Mouse (Mus musculus) granulocyte monocyte progenitor cell, adult 5-6 weeks (primary cell): ENCODE results near the gene Zfp553. TPM values are rescaled to one million over a fixed set of nuclear protein-coding genes. Genes with fewer than 3 reads are reported as not detected.
"Not testable (repeated sequence)": the region's sequence is repeated elsewhere in the genome, so short reads cannot be mapped to it uniquely, and the experiment has no call there.

Source experiments
- ATAC-seq: replicated peaks from 2 replicates; pipeline ENCODE4 v1.8.0; 2016; ENCODE audit warnings: mild to moderate bottlenecking, moderate TSS enrichment, inconsistent platforms; ENCODE audit not compliant: poor library complexity, severe bottlenecking
- total RNA-seq, 2 experiments: library from RNA; stranded (forward) in 1 of 2; stranded (reverse) in 1 of 2; fragments of 200-712, 200-1000 nt in 1 of 2; fragments of >200 nt in 1 of 2; fragmentation: Nextera tagmentation in 1 of 2; gene quantifications; 2 replicates each; pipeline ENCODE4 v1.2.3; 2014 to 2017

The Zfp553 gene
- total RNA-seq, 2 experiments from 2014 or later, result 6.0 to 11.4 TPM

DNA sequence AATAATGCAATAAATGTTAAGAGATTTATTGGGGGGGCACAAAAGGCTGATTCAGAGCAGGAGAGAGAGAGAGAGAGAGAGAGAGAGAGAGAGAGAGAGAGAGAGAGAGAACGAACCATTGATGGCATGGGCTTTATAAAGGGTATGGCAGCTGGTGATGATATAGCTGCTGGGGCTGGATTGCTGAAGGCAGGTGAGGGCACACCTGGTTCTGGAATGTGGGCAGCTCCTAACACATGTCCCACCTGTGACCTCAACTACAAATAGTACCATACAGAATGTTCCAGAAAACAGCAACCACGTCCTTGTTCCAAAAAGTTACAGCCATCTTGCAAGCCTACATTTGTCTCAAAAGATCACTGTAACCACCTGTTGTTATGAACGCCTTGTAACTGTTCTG, 1.5 kb upstream of the Zfp553 start:
- no peak for ATAC-seq

DNA sequence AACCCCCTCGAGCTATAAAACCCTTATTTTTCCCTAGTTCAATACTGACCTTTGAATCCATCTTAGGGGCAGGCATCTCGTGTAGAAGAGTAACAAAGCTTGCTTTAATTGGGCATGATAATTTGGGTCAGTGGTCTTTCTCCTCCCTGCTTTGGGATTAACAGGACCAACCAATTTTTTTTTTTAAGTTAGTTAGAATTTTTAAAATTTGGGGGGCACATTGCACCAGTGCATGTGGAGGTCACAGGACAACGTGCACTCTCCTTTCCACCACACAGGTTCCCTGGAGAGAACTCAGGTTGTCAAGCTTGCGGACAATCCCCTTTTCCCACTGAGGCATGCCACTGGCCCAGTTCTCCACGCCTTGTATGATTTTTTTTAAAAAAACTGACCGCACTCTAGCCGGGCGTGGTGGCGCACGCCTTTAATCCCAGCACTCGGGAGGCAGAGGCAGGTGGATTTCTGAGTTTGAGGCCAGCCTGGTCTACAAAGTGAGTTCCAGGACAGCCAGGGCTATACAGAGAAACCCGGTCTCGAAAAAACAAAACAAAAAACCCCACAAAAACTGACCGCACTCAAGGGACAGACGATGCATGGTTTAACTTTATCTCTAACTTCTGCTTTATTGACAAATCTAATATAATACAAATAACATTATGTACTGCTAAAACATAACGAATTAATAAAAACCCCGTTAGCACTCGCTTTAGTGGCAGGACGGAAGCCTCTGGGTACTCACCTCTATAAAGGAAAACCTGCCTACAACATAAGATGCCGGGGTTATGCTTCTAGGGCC, 837 bp upstream of the Zfp553 start:
- ATAC-seq, result no peak

DNA sequence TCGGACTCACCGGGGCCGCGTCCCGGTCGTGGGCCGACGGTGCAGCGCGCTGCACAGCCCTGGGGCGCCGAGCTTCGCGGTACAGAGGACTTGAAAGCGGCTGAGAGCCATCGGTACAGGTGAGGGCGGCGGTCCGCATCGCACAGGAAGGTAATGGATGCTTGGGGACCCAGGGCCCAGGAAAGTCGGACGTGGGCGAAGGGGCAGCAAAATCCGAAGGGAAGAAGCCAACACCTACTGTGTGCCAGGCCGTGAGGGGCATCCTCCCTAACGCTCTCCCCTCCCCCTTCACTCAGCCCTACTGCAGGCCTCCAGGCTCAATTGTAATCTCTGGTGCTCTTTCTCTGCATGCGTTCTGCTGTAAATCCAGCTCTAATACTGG, 498 bp downstream of the Zfp553 start:
- ATAC-seq, result 0 out of 2 replicates have a peak, but pooled peaks have one; percentile 5

DNA sequence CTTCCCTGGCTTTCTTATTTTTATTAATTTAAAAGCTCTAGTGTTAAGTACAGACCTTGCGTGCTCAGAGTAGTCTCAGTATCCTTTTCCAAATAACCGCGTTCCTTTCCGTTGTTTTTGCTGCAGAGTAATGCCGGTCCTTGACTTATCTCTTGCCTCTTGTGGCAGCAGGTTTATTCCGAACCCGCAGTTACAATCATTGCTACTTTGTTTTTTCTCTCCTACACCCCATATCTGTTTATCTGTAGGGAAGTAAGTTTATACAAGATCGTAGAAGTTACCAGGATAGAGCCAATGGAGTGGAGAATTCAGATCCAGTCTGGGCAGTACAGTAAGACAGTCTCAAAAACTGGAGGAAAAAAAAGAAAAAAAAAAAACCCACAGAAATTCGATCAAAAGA, 904 bp downstream of the Zfp553 start:
- no peak for ATAC-seq

DNA sequence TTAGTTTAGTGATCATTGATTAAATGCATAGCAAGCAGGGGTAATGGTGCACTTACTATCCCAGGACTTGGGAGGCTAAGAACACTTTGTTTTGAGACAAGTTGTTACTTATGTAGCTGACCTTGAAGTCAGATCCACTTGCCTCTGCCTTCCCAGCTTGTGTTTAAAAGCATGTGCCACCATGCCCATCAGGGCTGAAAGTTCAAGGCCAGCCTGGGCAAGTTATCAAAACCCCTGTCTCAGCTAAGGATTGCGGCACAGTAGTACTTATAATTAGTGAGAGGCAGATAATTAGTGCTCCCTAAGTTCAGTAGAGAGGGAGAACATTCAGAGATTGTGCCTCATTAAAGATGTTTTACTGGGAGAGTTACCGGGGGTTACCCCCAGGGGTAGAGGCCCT, 1.9 kb downstream of the Zfp553 start:
- ATAC-seq, result no peak

DNA sequence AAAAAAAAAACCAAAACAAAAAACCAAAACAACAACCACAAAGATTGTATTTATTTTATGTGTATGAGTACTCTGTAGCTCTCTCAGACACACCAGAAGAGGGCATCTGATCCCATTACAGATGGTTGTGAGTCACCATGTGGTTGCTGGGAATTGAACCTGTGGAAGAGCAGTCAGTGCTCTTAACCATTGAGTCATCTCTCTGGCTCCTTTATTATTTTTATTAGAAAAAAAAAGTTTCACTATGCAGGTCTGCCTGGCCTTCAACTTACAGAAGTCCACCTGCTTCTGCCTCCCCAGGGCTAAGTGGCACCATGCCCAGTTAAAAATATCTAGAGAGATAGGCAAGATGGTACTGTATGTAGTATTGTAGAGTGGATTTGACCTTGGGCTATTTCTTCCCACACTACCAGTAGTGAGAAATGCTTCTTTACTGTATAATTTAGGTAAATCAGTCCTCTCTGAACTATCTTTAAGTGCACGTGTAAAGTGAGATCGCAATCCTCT, 10.6 kb downstream of the Zfp553 start:
- no peak for ATAC-seq

DNA sequence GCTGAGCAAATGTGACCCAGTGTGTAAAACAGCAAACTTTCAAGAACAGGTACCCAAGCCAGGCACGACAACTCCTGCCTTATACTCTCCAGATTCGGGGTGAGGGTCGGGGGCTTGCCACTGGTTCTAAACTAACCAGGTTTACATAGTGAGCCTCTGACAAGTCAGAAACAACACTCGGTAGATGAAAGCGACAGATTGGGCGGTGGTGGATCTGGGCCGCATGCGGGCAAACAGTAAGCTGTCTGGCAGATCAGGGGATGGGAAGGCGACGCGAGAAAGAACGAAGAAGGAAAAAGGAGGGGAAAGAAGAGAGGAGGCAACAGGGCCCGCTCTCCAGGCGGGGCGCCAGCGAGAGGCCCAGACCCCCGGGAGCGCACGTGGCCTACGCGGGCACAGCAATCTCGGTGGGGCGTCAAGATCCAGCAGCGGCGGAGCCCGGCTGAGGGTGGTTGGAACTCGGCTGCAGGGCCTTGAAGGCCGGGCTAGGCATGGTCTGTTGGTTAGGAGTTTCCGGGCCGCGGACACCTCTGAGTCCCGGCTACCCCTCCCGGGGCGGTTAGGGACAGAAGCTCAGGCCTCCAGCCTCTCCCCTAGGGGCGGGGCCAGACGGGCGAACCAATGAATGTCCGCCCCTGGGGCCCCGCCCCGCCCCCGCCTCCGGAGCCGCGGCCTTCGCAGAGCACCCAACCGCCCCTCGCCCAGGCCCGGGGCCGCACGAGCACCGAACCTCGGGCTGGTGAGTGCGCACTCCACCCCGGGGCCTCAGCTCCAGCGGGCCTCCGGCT, 11.2 kb downstream of the Zfp553 start, which contains the start of gene Zfp771:
Gene Zfp771, plus strand, starts transcription at position 405 of the 788 bp plus-strand sequence.
- ATAC-seq, result peak; percentile 93

DNA sequence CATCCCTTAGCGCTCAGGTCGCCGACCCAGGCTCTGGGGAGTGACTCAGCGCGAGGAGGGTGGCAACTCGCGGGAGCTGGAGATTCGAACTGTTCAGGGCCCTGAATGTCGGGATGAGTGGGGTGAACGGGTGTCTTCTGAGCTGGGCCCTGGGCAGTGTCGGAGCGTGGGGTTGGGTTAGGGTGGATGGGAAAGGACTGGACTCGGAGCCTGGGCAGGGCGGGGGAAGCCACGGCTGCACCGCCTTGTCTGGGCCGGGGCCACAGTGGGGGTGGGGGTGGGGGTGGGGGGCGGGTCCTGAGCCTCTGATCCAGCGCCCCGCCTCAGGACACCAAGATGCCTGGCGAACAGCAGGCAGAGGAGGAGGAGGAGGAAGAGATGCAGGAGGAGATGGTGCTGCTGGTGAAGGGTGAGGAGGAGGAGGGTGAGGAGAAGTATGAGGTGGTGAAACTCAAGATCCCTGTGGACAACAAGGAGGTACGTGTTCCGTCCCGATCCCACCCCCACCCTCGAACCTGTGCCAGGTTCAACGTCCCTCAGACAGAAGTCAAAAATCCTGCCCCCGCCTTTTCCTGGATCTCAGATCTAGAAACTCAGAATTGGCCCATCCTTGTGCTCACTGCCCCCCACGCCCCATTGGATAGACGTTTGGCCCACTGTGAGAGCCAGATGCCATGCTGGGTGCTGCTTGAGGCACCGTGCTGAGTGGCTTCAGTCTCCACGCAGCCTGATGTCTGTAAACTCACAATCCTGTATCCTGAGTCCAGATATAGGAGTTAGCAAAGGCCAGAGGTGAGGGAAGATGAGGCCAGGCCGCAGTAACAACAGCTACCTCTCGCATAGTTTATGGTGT, 12.0 kb downstream of the Zfp553 start:
- ATAC-seq, result peak; percentile 30

DNA sequence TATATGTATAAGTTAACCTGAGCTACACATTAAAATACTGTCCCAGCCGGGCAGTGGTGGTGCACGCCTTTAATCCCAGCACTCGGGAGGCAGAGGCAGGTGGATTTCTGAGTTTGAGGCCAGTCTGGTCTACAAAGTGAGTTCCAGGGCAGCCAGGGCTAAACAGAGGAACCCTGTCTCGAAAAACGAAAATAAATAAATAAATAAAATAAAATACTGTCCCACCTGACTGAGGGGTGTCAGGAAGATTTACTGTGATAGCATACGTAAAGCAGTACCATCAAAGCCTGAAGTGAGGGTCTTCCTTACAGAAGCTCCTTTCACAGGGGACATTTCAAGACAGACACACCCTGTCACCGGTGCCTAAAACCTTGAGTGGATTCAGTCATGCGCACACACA, 17.6 kb downstream of the Zfp553 start:
- ATAC-seq, result not testable (repeated sequence)

DNA sequence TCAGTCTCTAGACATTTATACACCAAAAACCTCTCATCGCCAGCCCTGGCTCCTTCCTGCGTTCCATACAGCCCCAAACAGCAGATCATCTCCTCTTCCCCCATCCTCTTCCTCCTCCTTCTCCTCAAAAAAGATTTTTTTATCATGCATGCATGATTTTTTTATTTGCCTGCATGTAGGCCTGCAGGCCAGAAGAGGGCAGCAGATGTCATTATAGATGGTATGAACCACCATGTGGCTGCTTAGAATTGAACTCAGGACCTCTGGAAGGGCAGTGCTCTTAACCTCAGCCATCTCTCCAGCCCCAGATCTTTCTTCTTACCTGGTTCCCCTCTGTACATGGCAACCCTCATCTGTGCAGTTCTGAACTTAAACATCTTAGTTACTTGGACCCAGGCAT, 19.6 kb downstream of the Zfp553 start:
- ATAC-seq, result peak; percentile 15; the same call in 1 of the 2 replicates

DNA sequence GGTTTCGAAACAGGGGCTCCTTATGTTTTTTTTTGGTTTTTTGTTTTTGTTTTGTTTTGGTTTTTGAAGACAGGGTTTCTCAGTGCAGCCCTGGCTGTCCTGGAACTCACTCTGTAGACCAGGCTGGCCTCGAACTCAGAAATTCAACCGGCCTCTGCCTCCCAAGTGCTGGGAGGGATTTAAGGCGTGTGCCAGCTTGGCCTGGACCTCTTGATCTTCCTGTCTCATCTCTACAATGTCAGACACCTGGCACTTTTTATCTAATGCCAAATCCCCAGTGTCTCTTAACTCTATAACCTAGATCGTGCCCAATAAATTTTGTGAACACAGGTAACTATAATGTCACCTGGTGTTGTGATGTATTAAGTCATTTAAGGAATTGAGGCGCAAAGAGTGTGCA, 20.5 kb downstream of the Zfp553 start:
- ATAC-seq, result no peak

DNA sequence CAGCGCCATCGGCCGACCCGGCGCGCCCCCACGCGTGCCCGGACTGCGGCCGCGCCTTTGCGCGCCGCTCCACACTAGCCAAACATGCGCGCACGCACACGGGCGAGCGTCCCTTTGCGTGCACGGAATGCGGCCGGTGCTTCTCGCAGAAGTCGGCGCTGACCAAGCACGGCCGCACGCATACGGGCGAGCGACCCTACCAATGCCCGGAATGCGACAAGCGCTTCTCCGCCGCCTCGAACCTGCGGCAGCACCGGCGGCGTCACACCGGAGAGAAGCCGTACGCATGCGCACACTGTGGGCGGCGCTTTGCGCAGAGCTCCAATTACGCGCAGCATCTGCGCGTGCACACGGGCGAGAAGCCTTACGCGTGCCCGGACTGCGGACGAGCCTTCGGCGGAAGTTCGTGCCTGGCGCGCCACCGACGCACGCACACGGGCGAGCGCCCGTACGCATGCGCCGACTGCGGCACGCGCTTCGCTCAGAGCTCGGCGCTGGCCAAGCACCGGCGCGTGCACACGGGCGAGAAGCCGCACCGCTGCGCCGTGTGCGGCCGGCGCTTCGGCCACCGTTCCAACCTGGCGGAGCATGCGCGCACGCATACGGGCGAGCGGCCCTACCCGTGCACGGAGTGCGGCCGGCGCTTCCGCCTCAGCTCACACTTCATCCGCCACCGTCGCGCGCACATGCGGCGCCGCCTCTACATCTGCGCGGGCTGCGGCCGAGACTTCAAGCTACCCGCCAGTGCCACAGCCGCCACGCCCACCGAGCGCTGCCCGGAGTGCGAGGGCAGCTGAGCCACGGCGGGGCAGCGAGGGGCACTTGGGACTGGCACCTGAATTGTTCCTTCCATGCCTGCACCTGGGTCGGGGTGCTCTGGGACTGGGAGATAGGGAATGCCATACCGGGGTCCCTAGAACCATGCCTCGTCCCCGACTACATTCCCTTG, 21.2 kb downstream of the Zfp553 start:
- ATAC-seq, result peak; percentile 76

DNA sequence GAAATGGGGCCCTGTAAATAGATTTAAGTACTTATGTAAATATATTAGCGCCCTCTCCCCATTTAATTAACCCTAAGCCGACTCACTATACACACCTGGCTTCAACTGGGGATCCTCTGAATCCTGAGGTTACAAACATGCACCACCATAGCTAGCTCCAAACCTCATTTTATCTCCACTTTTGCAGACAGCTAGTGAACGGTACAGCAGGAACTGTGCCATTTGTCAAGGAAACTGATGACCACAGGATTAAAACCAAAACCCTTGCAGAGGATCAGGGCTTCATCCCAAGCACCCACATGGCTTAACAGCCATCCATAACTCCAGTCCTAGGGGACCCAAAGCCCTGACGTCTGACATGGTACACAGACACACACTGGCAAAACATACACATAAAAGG, 22.1 kb downstream of the Zfp553 start:
- no peak for ATAC-seq

DNA sequence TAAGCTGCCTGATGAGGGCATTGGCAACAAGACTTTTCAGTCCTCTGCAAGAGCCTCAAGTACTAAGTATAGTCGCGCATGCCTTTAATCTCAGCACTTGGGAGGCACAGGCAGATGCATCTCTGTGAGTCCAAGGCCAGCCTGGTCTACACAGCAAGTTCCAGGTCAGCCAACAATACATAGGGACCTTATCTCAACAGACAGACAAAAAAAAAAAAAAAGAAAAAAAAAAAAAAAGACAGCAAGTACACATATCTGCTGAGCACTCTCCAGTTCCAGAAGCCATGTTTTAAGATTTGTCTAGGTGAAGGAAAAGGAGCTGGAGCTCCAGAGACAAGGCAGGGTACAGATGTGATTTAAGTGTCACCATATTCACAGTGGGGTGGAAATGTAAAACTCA, 23.1 kb downstream of the Zfp553 start:
- no peak for ATAC-seq

DNA sequence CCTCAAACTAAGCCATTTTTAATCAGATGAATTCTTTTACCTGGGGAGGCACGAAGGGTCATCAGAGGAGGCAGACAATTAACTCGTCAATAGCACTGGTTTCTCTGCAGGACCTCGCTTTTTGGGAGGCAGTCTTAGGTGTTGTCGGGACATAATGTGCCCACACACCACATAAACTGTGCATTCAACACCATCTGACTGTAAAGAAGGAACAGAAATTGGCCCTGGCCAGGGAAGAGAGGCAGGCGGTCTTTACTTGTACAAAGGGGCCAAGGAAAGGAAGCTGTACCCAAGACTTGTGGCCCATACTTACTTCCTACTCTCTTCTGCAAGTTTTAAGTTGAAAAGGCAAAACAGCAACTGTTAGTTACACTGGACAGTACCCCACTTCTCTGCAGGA, 23.7 kb downstream of the Zfp553 start:
- 0 out of 2 replicates have a peak, but pooled peaks have one; percentile 4 for ATAC-seq

DNA sequence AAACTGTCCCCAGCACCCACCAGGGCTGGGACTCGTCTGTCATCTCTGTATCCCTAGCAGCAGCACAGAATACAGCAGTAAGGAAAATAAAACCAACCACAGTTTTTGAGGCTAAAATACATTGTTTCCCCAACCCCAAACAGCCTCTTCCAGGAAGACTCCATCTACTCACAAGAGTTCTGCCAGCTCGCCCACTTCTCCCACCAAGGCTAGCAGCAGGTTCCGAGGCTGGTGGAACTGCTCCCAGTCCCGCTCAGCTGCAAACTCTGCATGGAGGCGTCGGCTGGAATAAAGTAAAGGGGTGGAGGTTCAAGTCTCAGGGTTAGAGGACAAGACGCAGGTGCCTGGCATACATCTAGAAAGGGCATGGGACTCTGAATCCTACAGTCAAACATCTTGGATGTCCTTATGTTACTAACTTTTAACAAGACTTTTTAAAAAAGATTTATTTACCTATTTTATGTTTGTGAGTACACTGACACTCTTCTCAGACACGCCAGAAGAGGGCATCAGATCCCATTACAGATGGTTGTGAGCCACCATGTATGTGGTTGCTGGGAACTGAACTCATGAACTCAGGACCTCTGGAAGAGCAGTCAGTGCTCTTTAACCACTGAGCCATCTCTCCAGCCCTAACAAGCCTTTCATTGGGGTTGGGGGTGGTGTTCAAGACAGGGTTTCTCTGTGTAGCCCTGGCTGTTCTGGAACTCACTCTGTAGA, 26.5 kb downstream of the Zfp553 start:
- ATAC-seq, result no peak

DNA sequence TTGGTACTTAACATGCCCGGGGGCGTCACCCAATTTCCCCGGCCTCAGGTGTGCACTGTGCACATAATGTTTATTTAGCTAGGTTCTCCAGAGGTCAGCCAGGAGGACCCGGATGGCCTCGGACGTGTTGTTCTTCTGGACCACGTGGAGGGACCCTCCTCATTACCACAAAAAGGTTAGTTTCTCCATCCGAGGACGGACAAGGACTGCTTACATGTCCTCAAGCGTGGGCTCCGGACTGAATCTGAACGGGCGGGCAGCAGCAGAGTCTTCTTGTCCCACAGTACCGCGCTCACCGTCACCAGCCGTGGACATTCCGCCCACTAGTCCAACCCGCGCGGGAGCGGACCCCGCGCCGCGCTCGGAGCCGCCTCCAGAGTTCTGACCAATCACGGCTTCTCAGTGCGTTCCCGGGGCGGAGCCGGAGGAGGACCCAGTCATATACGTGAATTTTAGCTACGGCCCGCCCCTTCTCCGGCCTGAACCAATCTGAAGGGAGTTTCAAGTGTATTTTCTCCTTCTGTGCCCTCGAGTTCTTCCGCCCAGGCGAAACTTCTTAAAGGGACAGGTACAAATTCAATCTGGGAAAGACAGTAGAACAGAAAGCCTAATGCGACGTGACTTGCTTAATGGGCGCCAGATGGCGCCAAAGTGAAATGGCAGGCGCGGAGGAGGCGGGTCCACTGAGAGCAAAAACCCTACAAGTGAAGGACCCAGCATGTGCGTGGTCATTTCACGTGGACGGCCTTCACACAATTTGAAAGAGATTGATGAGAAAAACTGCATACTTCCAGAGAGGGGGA, 27.6 kb downstream of the Zfp553 start, which contains the start of gene Dctpp1:
Gene Dctpp1, minus strand, starts transcription at position 401 of the 803 bp plus-strand sequence.
- ATAC-seq, result peak; percentile 93
